Mouse (Mus musculus) spleen, adult 10 weeks (tissue): Measurements from ENCODE around the gene Commd2. TPM values are rescaled to one million over a fixed set of nuclear protein-coding genes. Genes with fewer than 3 reads are reported as not detected.

ENCODE experiments used
- polyA plus RNA-seq: library from polyadenylated mRNA; stranded (reverse); fragments of 350-450 nt; fragmentation: Illumina TruSeq; extraction: RNeasy Lipid Tissue Mini Kit (QIAGEN cat#74804); gene quantifications from one replicate; pipeline ENCODE4 v1.2.3, GENCODE M21; 2015; ENCODE audit warnings: low replicate concordance; ENCODE audit not compliant: insufficient read depth

Gene Commd2
- polyA plus RNA-seq = 46.0 TPM

GRCm38 (mm10) chr3:57651231-57651864 lies at the start of gene Commd2:
Commd2 (minus strand) TSS chr3:57651715.

GRCm38 (mm10) chr3:57692719-57693118 lies 41.2 kb upstream of the Commd2 start, which contains the start of gene Ankub1:
Ankub1 (minus strand) TSS chr3:57692799.

Other genes starting within 250 kb of the Commd2 start
- gene Tm4sf4, start 226.4 kb downstream of the Commd2 start, polyA plus RNA-seq = not detected
- 10.6 TPM for gene Wwtr1, start 75.8 kb downstream of the Commd2 start, polyA plus RNA-seq
- gene Ankub1, start 41.1 kb upstream of the Commd2 start, polyA plus RNA-seq = 0.46 TPM
- 91.6 TPM for gene Rnf13, start 84.3 kb upstream of the Commd2 start, polyA plus RNA-seq
- gene Pfn2, start 196.4 kb upstream of the Commd2 start, polyA plus RNA-seq = 9.4 TPM